Mouse (Mus musculus): ENCODE data around the gene Hyal1. TPM values are rescaled to one million over a fixed set of nuclear protein-coding genes. Genes with fewer than 3 reads are reported as not detected.

Gene Hyal1
- total and polyA plus RNA-seq, 2 experiments from 2014 or later, result 6.0 to 21.3 TPM

- H3K4me1 ChIP-seq (ENCODE audit: control insufficient read depth, insufficient read depth), result peaks cover 15% of the 10 kb centered on the region
- ATAC-seq (ENCODE audit: insufficient read depth, low read depth), result no peak
- H3K27ac ChIP-seq (ENCODE audit: low read depth), result no peak overlapping the region
- H3K4me2 ChIP-seq (ENCODE audit: low read depth, low read length), result no peak overlapping the region
- H3K36me3 ChIP-seq (replicated peaks; ENCODE audit: control insufficient read depth, insufficient read depth, low read length), result peaks cover 6% of the 10 kb centered on the region; the same call in 1 of the 2 replicates
- H3K4me3 ChIP-seq (ENCODE audit: low read depth, low read length), result no peak overlapping the region
- no peaks in the 10 kb centered on the region for H3K27me3 ChIP-seq (ENCODE audit: control insufficient read depth, insufficient read depth, low read length)
- DNase-seq (ENCODE audit: low spot score), result no peak
- no peak overlapping the region for H3K9ac ChIP-seq (replicated peaks; ENCODE audit: low read depth, low read length)
- no peaks in the 10 kb centered on the region for H3K9me3 ChIP-seq (replicated peaks; ENCODE audit: control insufficient read depth, low read length)
- peak; percentile 6; the same call in 1 of the 2 replicates for TF ChIP-seq CTCF (IDR thresholded peaks at IDR 0.05; ENCODE audit: low read depth)
- no peak for TF ChIP-seq EP300 (IDR thresholded peaks at IDR 0.05; ENCODE audit: low read depth)
- 80% methylated on average over 12 of the region's 12 CpGs for WGBS
Observed at GRCm38 (mm10) chr9:107600745-107601144, 24.0 kb downstream of the Hyal1 start.

- H3K27me3 ChIP-seq (ENCODE audit: control insufficient read depth, insufficient read depth, low read length), result no peaks in the 10 kb centered on the region
- no peak overlapping the region for H3K4me3 ChIP-seq (ENCODE audit: low read depth, low read length)
- 79% methylated on average over 11 of the region's 11 CpGs for WGBS
- H3K27ac ChIP-seq (ENCODE audit: low read depth), result no peak overlapping the region
- TF ChIP-seq CTCF (IDR thresholded peaks at IDR 0.05; ENCODE audit: low read depth) (no peak), EP300 (IDR thresholded peaks at IDR 0.05; ENCODE audit: low read depth) (no peak)
- no peak overlapping the region for H3K4me2 ChIP-seq (ENCODE audit: low read depth, low read length)
- H3K4me1 ChIP-seq (ENCODE audit: control insufficient read depth, insufficient read depth), result peaks cover 12% of the 10 kb centered on the region
- ATAC-seq (ENCODE audit: insufficient read depth, low read depth) (no peak), DNase-seq (ENCODE audit: low spot score) (no peak)
- no peaks in the 10 kb centered on the region for H3K9me3 ChIP-seq (replicated peaks; ENCODE audit: control insufficient read depth, low read length)
- H3K9ac ChIP-seq (replicated peaks; ENCODE audit: low read depth, low read length), result no peak overlapping the region
- H3K36me3 ChIP-seq (replicated peaks; ENCODE audit: control insufficient read depth, insufficient read depth, low read length), result peaks cover 6% of the 10 kb centered on the region; the same call in 1 of the 2 replicates
Observed at GRCm38 (mm10) chr9:107601275-107601674, 24.5 kb downstream of the Hyal1 start.

- WGBS, result 4% methylated on average over 10 of the region's 10 CpGs
- no peak overlapping the region for H3K4me3 ChIP-seq (ENCODE audit: low read depth, low read length)
- DNase-seq (ENCODE audit: low spot score) (peak; percentile 80), ATAC-seq (ENCODE audit: insufficient read depth, low read depth) (peak; percentile 45)
- peaks cover 14% of the 10 kb centered on the region for H3K4me1 ChIP-seq (ENCODE audit: control insufficient read depth, insufficient read depth)
- H3K4me2 ChIP-seq (ENCODE audit: low read depth, low read length), result peak overlapping the region; percentile 7; the same call in 1 of the 2 replicates
- no peaks in the 10 kb centered on the region for H3K27me3 ChIP-seq (ENCODE audit: control insufficient read depth, insufficient read depth, low read length)
- peak; percentile 50; the same call in 1 of the 2 replicates for TF ChIP-seq EP300 (IDR thresholded peaks at IDR 0.05; ENCODE audit: low read depth)
- peak; percentile 99 for TF ChIP-seq CTCF (IDR thresholded peaks at IDR 0.05; ENCODE audit: low read depth)
- H3K36me3 ChIP-seq (replicated peaks; ENCODE audit: control insufficient read depth, insufficient read depth, low read length), result peaks cover 6% of the 10 kb centered on the region; the same call in 1 of the 2 replicates
- no peaks in the 10 kb centered on the region for H3K9me3 ChIP-seq (replicated peaks; ENCODE audit: control insufficient read depth, low read length)
- H3K27ac ChIP-seq (ENCODE audit: low read depth), result 0 out of 2 replicates have a peak overlapping the region, but pooled peaks have one; percentile 2
- H3K9ac ChIP-seq (replicated peaks; ENCODE audit: low read depth, low read length), result no peak overlapping the region
Observed at GRCm38 (mm10) chr9:107602068-107602648, 25.4 kb downstream of the Hyal1 start.

GRCm38 (mm10) chr9:107603251-107603650 lies 26.5 kb downstream of the Hyal1 start:
- TF ChIP-seq EP300 (IDR thresholded peaks at IDR 0.05; ENCODE audit: low read depth) (no peak), CTCF (IDR thresholded peaks at IDR 0.05; ENCODE audit: low read depth) (no peak)
- ATAC-seq (ENCODE audit: insufficient read depth, low read depth) (no peak), DNase-seq (ENCODE audit: low spot score) (no peak)
- Histone ChIP-seq H3K4me1 (ENCODE audit: control insufficient read depth, insufficient read depth) (peaks cover 16% of the 10 kb centered on the region), H3K27me3 (ENCODE audit: control insufficient read depth, insufficient read depth, low read length) (no peaks in the 10 kb centered on the region), H3K4me2 (ENCODE audit: low read depth, low read length) (no peak overlapping the region), H3K9ac (replicated peaks; ENCODE audit: low read depth, low read length) (no peak overlapping the region), H3K4me3 (ENCODE audit: low read depth, low read length) (no peak overlapping the region), H3K27ac (ENCODE audit: low read depth) (no peak overlapping the region), H3K9me3 (replicated peaks; ENCODE audit: control insufficient read depth, low read length) (no peaks in the 10 kb centered on the region), H3K36me3 (replicated peaks; ENCODE audit: control insufficient read depth, insufficient read depth, low read length) (peaks cover 6% of the 10 kb centered on the region; the same call in 1 of the 2 replicates)
- WGBS, result 78% methylated on average over 6 of the region's 6 CpGs

DNA sequence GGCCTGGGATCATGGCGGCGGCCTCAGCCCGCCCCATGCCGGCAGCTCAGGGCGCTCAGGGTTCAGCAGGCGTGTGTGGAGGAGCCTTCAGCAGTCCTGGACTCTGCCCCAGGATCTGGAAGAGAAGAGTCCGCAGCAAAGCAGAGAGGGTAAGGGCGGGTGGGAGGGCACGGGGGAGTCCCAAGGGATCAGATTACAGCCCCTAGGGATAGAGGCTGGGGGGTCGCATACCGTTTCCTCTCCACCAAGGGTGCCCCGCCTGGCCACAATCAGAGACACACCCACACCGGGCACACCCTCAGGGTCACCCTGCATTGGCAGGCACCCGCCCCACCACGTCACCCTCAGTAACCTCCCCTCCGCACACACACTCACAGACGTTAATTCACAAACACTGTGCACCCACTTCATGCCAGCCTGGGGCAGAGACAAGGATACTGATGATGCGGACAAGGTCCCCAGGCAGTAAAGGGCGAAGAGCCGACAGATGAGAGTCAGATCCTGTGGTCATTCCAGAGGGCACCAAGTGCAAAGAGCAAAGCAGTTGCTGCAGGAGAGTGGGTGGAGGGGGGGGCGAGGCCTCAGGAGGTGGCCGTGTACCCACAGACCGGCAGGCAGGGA lies 28.4 kb downstream of the Hyal1 start:
- no peak for TF ChIP-seq CTCF (IDR thresholded peaks at IDR 0.05; ENCODE audit: low read depth)
- TF ChIP-seq EP300 (IDR thresholded peaks at IDR 0.05; ENCODE audit: low read depth), result no peak
- no peaks in the 10 kb centered on the region for H3K9me3 ChIP-seq (replicated peaks; ENCODE audit: control insufficient read depth, low read length)
- H3K4me3 ChIP-seq (ENCODE audit: low read depth, low read length), result peak overlapping the region; percentile 14; the same call in 1 of the 2 replicates
- H3K9ac ChIP-seq (replicated peaks; ENCODE audit: low read depth, low read length), result no peak overlapping the region
- 42% methylated on average over 23 of the region's 23 CpGs for WGBS
- peaks cover 25% of the 10 kb centered on the region for H3K4me1 ChIP-seq (ENCODE audit: control insufficient read depth, insufficient read depth)
- DNase-seq (ENCODE audit: low spot score) (peak; percentile 56), ATAC-seq (ENCODE audit: insufficient read depth, low read depth) (peak; percentile 39; the same call in 1 of the 2 replicates)
- H3K27me3 ChIP-seq (ENCODE audit: control insufficient read depth, insufficient read depth, low read length), result no peaks in the 10 kb centered on the region
- 0 out of 2 replicates have a peak, but pooled peaks cover 5% of the 10 kb centered on the region for H3K36me3 ChIP-seq (replicated peaks; ENCODE audit: control insufficient read depth, insufficient read depth, low read length)
- H3K27ac ChIP-seq (ENCODE audit: low read depth), result peak overlapping the region; percentile 83
- H3K4me2 ChIP-seq (ENCODE audit: low read depth, low read length), result peak overlapping the region; percentile 50

Measured in heart, postnatal 0 days (tissue).